Mouse (Mus musculus): Measurements from ENCODE around the gene Map4k2. TPM values are rescaled to one million over a fixed set of nuclear protein-coding genes. Genes with fewer than 3 reads are reported as not detected.

Gene Map4k2
- total and polyA plus RNA-seq, 3 experiments: 8.0 to 22.3 TPM; not detected in 1

GRCm38 (mm10) chr19:6376255-6376564 lies 35.3 kb downstream of the Map4k2 start:
- Histone ChIP-seq H3K4me1 (ENCODE audit: control insufficient read depth in 1 of 2, insufficient read depth in 2 of 2, low read length in 2 of 2) (no peaks in the 10 kb centered on the region), H3K9ac (ENCODE audit: control insufficient read depth, low read depth, low read length, poor library complexity, severe bottlenecking) (no peak overlapping the region), H3K36me3 (ENCODE audit: control insufficient read depth in 1 of 2, insufficient read depth in 2 of 2, low read length in 2 of 2) (peaks cover 10 to 24% of the 10 kb centered on the region in 2 experiments), H3K27ac (ENCODE audit: control insufficient read depth, low read depth, low read length) (no peak overlapping the region), H3K79me2 (ENCODE audit: control insufficient read depth, insufficient read depth, low read length, poor library complexity) (peaks cover 3% of the 10 kb centered on the region; the same call in 1 of the 2 replicates), H3K4me3 (ENCODE audit: control insufficient read depth in 1 of 2, insufficient read depth in 1 of 2, low read depth in 2 of 2, low read length in 2 of 2) (no peak overlapping the region), H3K27me3 (ENCODE audit: control insufficient read depth in 1 of 2, insufficient read depth in 2 of 2, low read length in 2 of 2) (no peaks in the 10 kb centered on the region), H3K9me3 (replicated peaks; ENCODE audit: insufficient read depth, low read length) (no peaks in the 10 kb centered on the region)
- no peak for DNase-seq (ENCODE audit: low read depth, low spot score)
- TF ChIP-seq CTCF (IDR thresholded peaks at IDR 0.05 in 2 of 3, conservative IDR thresholded peaks at IDR 0.05 in 1 of 3; ENCODE audit: control insufficient read depth in 1 of 3, insufficient read depth in 1 of 3, low read depth in 2 of 3, low read length in 3 of 3, poor library complexity in 1 of 3, severe bottlenecking in 1 of 3): peak; percentile 51 to 78 (median 54)
- TF ChIP-seq USF2 (IDR thresholded peaks at IDR 0.05; ENCODE audit: borderline replicate concordance in 1 of 2, insufficient read depth in 1 of 2, low read depth in 1 of 2, low read length in 2 of 2): no peak
- no peak for TF ChIP-seq GABPA (IDR thresholded peaks at IDR 0.05; ENCODE audit: low read depth, low read length)
- TF ChIP-seq BHLHE40 (IDR thresholded peaks at IDR 0.05; ENCODE audit: borderline replicate concordance, low read depth, low read length): no peak
- no peak for TF ChIP-seq RCOR1 (IDR thresholded peaks at IDR 0.05; ENCODE audit: low read depth, low read length)

- Histone ChIP-seq H3K79me2 (ENCODE audit: control insufficient read depth, insufficient read depth, low read length, poor library complexity) (peaks cover 3% of the 10 kb centered on the region; the same call in 1 of the 2 replicates), H3K36me3 (ENCODE audit: control insufficient read depth in 1 of 2, insufficient read depth in 2 of 2, low read length in 2 of 2) (peaks cover 9 to 20% of the 10 kb centered on the region in 2 experiments; a peak in 3 of 4 replicates), H3K27me3 (ENCODE audit: control insufficient read depth in 1 of 2, insufficient read depth in 2 of 2, low read length in 2 of 2) (no peaks in the 10 kb centered on the region), H3K27ac (ENCODE audit: control insufficient read depth, low read depth, low read length) (no peak overlapping the region), H3K4me1 (ENCODE audit: control insufficient read depth in 1 of 2, insufficient read depth in 2 of 2, low read length in 2 of 2) (no peaks in the 10 kb centered on the region), H3K9me3 (replicated peaks; ENCODE audit: insufficient read depth, low read length) (no peaks in the 10 kb centered on the region), H3K9ac (ENCODE audit: control insufficient read depth, low read depth, low read length, poor library complexity, severe bottlenecking) (no peak overlapping the region), H3K4me3 (ENCODE audit: control insufficient read depth in 1 of 2, insufficient read depth in 1 of 2, low read depth in 2 of 2, low read length in 2 of 2) (no peak overlapping the region)
- no peak for DNase-seq (ENCODE audit: low read depth, low spot score)
- TF ChIP-seq POLR2A (IDR thresholded peaks at IDR 0.05; ENCODE audit: control insufficient read depth in 1 of 2, insufficient read depth in 1 of 2, low read depth in 1 of 2, low read length in 2 of 2, poor library complexity in 1 of 2) (no peak), ELF1 (IDR thresholded peaks at IDR 0.05; ENCODE audit: low read depth, low read length) (no peak), BHLHE40 (IDR thresholded peaks at IDR 0.05; ENCODE audit: borderline replicate concordance, low read depth, low read length) (no peak), ZMIZ1 (IDR thresholded peaks at IDR 0.05; ENCODE audit: low read depth, low read length) (no peak), MAFK (IDR thresholded peaks at IDR 0.05; ENCODE audit: borderline replicate concordance, low read depth, low read length) (no peak), MEF2A (IDR thresholded peaks at IDR 0.05; ENCODE audit: extremely low read depth, insufficient replicate concordance, low read depth, low read length, poor library complexity, severe bottlenecking) (no peak), ETS1 (IDR thresholded peaks at IDR 0.05; ENCODE audit: low read depth, low read length) (no peak), HCFC1 (IDR thresholded peaks at IDR 0.05; ENCODE audit: low read depth, low read length) (no peak), POLR2AphosphoS5 (IDR thresholded peaks at IDR 0.05; ENCODE audit: borderline replicate concordance, low read depth, low read length) (no peak), CTCF (IDR thresholded peaks at IDR 0.05 in 2 of 3, conservative IDR thresholded peaks at IDR 0.05 in 1 of 3; ENCODE audit: control insufficient read depth in 1 of 3, insufficient read depth in 1 of 3, low read depth in 2 of 3, low read length in 3 of 3, poor library complexity in 1 of 3, severe bottlenecking in 1 of 3) (no peak), NELFE (IDR thresholded peaks at IDR 0.05; ENCODE audit: low read depth, low read length) (no peak)
Measured at GRCm38 (mm10) chr19:6376643-6377042, 35.7 kb downstream of the Map4k2 start.
